Mouse (Mus musculus) Patski (cell line): ENCODE measurements around the gene Tsg101. TPM values are rescaled to one million over a fixed set of nuclear protein-coding genes. Genes with fewer than 3 reads are reported as not detected.

Experiments
- ATAC-seq: fragments of 100-300 bp; one replicate; pipeline ENCODE4 v1.8.0; 2021
- CTCF ChIA-PET: fragments of 350-600 bp; sonication (Branson Sonifier 250); formaldehyde crosslinking; loops from one replicate; lab custom pipeline; 2022; ENCODE audit warnings: inconsistent platforms; lab: Charles Lee
- POLR2A ChIA-PET: fragments of 350-600 bp; sonication (Branson Sonifier 250); formaldehyde crosslinking; loops from one replicate; lab custom pipeline; 2022; ENCODE audit warnings: antibody characterized with exemption, inconsistent platforms; lab: Charles Lee
- DNase-seq: peaks from one replicate; pipeline ENCODE4 v3.0.0-alpha.2; 2011; ENCODE audit warnings: low read depth, low spot score
- H3K27me3 ChIP-seq: fragments of 371-371 bp; one replicate; pipeline ENCODE4 v1.5.1; 2021
- CTCF ChIP-seq: fragments of 100-300 bp; IDR thresholded peaks from one replicate; pipeline ENCODE4 v1.5.1; 2021
- in situ Hi-C: fragments of 300-500 bp; cut with MboI; formaldehyde crosslinking; loops from 3 replicates; pipeline ENCODE4 v1.11.1; 2018; ENCODE audit warnings: low pct_unique_long_range_greater_than_20kb, mixed read lengths
- polyA plus RNA-seq: library from polyadenylated mRNA; unstranded; gene quantifications from one replicate; pipeline ENCODE4 v1.2.3, GENCODE M21; 2021

Gene Tsg101
- 139 TPM for polyA plus RNA-seq

DNA sequence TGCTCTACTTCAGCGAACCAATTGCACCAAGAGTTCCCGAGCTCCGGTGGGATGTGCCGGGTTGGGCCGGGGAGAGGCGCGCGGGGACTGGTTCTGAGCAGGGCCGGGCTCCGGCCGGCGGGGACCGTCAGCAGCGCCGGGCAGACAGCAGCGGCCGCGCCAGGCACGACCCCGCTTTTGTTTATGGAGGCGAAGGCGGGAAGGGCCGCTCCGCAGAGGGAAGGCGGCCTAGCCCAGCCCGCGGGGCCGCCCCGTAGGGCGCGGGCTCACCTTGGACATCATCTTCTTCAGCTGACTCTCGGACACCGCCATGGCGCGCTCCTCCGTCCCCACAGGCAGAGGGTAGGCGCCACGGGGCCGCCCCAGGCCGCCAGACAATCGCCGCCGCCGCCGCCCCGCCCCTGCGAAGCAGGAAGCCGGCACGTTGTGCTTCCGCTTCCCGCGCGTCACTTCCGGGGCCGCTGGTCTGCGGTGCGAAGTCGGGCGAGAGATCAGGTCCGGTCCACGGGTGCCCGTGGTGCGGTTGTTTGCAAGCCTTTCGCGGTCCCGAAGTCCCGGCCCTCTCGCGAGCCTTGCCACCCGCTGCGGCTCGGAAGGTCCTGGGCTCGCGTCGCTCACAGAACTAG lies at the start of gene Tsg101:
Gene Tsg101, minus strand, starts transcription at position 419 of the 626 bp plus-strand sequence.
- H3K27me3 ChIP-seq = no peaks in the 10 kb centered on the region
- DNase-seq = no peak
- peak; percentile 94 for ATAC-seq
- CTCF ChIA-PET = interaction anchor here (1.9 kb wide), 1 partner anchor 15 kb away, joined by 3 read pairs; no protein-coding TSS in a partner anchor
- POLR2A ChIA-PET = interaction anchor here (0.6 to 1.8 kb wide), 3 partner anchors 14 to 263 kb away, joined by 3 to 7 read pairs (median 4); no protein-coding TSS in a partner anchor
- in situ Hi-C loops = no loop called here
- TF ChIP-seq CTCF = no peak

- no peak for DNase-seq
- TF ChIP-seq CTCF = no peak
- ATAC-seq = no peak
- POLR2A ChIA-PET = no interaction called here
- CTCF ChIA-PET = interaction anchor here (1.0 kb wide), 1 partner anchor 36 kb away, joined by 5 read pairs; no protein-coding TSS in a partner anchor
- in situ Hi-C loops = loop anchor here (5.0 kb wide), 2 partner anchors 43 to 183 kb away; partner anchors contain the start of gene Spty2d1
- no peaks in the 10 kb centered on the region for H3K27me3 ChIP-seq
Measured at GRCm38 (mm10) chr7:46964070-46964469, 44.3 kb upstream of the Tsg101 start.

GRCm38 (mm10) chr7:46962806-46963618 lies 43.2 kb upstream of the Tsg101 start:
- ATAC-seq = peak; percentile 64
- peak; percentile 76 for TF ChIP-seq CTCF
- CTCF ChIA-PET = interaction anchor here (1.0 to 3.0 kb wide), 6 partner anchors 36 to 114 kb away, joined by 3 to 20 read pairs (median 4); partner anchors contain the start of gene Spty2d1
- no peaks in the 10 kb centered on the region for H3K27me3 ChIP-seq
- in situ Hi-C loops = loop anchor here (5.0 kb wide), 2 partner anchors 44 to 184 kb away; partner anchors contain the start of gene Spty2d1
- POLR2A ChIA-PET = no interaction called here
- peak; percentile 80 for DNase-seq

- no peaks in the 10 kb centered on the region for H3K27me3 ChIP-seq
- ChIA-PET CTCF (interaction anchor here (0.9 to 3.0 kb wide), 7 partner anchors 13 to 115 kb away, joined by 3 to 20 read pairs (median 3); partner anchors contain the start of gene Spty2d1), POLR2A (no interaction called here)
- in situ Hi-C loops = loop anchor here (5.0 kb wide), 2 partner anchors 45 to 185 kb away; partner anchors contain the start of gene Spty2d1
- no peak for TF ChIP-seq CTCF
- no peak for ATAC-seq
- DNase-seq = no peak
Measured at GRCm38 (mm10) chr7:46962132-46962531, 42.4 kb upstream of the Tsg101 start.

- ChIA-PET CTCF (interaction anchor here (3.0 kb wide), 1 partner anchor 55 kb away, joined by 20 read pairs; no protein-coding TSS in a partner anchor), POLR2A (no interaction called here)
- in situ Hi-C loops = loop anchor here (5.0 kb wide), 2 partner anchors 46 to 186 kb away; partner anchors contain the start of gene Spty2d1
- ATAC-seq (peak; percentile 13), DNase-seq (no peak)
- H3K27me3 ChIP-seq = no peaks in the 10 kb centered on the region
- TF ChIP-seq CTCF = no peak
Measured at GRCm38 (mm10) chr7:46960991-46961390, 41.2 kb upstream of the Tsg101 start.

GRCm38 (mm10) chr7:46958853-46959252 lies 39.1 kb upstream of the Tsg101 start:
- in situ Hi-C loops = no loop called here
- TF ChIP-seq CTCF = no peak
- ChIA-PET POLR2A (interaction anchor here (0.6 kb wide), 1 partner anchor 189 kb away, joined by 5 read pairs; no protein-coding TSS in a partner anchor), CTCF (interaction anchor here (0.7 to 1.2 kb wide), 4 partner anchors 8 to 57 kb away, joined by 3 to 5 read pairs (median 4); no protein-coding TSS in a partner anchor)
- ATAC-seq = no peak
- DNase-seq = no peak
- no peaks in the 10 kb centered on the region for H3K27me3 ChIP-seq

DNA sequence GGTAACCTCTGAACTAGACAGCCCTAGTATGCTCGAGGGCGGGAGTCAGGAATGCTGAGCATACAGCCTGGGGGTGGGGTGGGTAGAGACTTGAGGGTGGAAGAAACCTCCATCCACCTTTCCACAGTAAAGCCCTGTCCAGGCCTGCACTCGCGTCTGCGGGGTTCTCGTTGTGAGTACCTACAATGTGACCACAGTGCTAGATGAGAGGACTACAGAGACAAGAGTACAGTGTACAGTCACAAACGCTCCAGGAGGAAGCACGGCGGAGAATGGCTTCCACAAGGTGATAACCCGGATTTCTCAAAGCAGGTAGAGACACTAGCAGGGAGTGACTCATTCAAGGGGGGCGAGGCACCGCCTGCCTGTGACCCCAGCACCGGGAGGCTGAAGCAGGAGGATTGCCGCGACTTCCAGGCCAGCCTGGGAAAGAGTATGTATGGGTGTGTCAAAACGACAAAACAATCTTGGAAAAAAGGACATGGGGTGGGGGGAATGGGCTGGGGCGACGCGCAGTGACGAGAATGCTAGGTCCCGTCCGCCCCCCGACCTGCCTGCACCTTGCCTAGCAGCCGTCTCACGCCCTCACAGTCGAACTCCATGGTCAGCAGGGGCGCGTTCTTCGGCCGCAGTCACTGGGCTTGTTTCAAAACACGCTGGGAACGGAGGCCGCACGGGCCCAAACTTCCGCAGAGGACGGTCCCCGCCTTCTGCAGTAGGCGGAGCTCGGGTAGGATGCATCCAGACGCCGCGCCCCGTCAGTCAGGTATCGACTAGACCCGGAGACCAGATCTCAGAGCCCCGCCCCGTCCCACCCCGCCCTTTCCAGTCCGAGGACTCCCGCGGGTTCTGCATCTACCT lies 38.3 kb upstream of the Tsg101 start, which contains the start of gene Uevld:
Gene Uevld, minus strand, starts transcription at position 697 of the 861 bp plus-strand sequence.
- ChIA-PET POLR2A (interaction anchor here (0.6 kb wide), 1 partner anchor 189 kb away, joined by 5 read pairs; no protein-coding TSS in a partner anchor), CTCF (interaction anchor here (0.7 to 1.1 kb wide), 3 partner anchors 11 to 42 kb away, joined by 3 read pairs; no protein-coding TSS in a partner anchor)
- TF ChIP-seq CTCF = no peak
- H3K27me3 ChIP-seq = no peaks in the 10 kb centered on the region
- in situ Hi-C loops = no loop called here
- DNase-seq (no peak), ATAC-seq (peak; percentile 60)

DNA sequence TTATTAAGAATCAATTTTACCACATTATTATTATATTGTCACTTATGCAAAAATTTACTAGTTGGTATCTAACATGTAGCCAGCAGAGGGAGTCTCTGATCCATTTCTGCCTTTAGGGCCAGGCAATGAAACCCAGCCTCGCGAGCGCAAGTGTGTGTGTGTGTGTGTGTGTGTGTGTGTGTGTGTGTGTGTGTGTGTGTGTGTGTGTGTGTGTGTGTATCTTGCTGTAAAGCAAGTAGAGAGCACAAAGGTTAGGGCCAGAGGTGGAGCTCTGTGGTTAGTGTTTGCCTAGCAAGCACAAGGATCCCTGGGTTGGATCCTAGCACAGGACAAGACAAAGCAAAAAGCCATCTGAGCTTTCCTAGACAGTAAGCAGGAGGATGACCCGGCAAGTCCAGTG lies 16.1 kb upstream of the Tsg101 start:
- POLR2A ChIA-PET = no interaction called here

DNA sequence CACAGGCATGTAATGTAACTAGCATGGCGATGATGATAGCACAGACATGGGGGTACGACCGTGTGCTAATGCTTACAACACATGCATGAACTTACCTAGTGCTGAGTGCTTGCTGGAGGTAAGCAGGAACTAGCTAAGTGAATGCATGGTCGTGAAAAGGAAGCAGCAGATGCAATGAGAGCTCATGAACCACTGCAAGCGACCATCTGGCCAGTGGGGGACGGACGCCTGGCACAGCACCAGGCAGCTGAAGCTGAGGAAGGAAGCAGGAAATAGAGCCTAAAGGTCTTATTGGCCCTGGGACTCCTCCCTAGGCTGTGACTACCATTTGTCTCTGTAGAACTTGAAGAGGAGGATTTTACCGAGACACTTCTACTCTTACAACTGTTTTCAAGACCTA lies 15.0 kb upstream of the Tsg101 start:
- in situ Hi-C loops = no loop called here
- CTCF ChIA-PET = interaction anchor here (0.8 to 1.5 kb wide), 3 partner anchors 8 to 21 kb away, joined by 3 read pairs; partner anchors contain the start of gene Tsg101

More for the DNA sequence above, 16.1 kb upstream of the Tsg101 start:
- in situ Hi-C loops = no loop called here
- CTCF ChIA-PET = interaction anchor here (0.8 to 1.5 kb wide), 2 partner anchors 9 to 12 kb away, joined by 3 to 4 read pairs; no protein-coding TSS in a partner anchor
- no peaks in the 10 kb centered on the region for H3K27me3 ChIP-seq
- peak; percentile 57 for TF ChIP-seq CTCF
- DNase-seq (no peak), ATAC-seq (no peak)

More for the DNA sequence above, 15.0 kb upstream of the Tsg101 start:
- TF ChIP-seq CTCF = no peak
- POLR2A ChIA-PET = no interaction called here
- DNase-seq (no peak), ATAC-seq (no peak)
- H3K27me3 ChIP-seq = no peaks in the 10 kb centered on the region
